Mouse (Mus musculus) c-Kit-positive CD71-positive TER-119-negative erythroid progenitor cells, embryonic 14.5 days (primary cell): ENCODE measurements around the gene Sec14l5.

Experiments
- DNase-seq: peaks from one replicate; pipeline ENCODE4 v3.0.0-alpha.2; 2013; ENCODE audit warnings: low read depth

Gene Sec14l5

DNA sequence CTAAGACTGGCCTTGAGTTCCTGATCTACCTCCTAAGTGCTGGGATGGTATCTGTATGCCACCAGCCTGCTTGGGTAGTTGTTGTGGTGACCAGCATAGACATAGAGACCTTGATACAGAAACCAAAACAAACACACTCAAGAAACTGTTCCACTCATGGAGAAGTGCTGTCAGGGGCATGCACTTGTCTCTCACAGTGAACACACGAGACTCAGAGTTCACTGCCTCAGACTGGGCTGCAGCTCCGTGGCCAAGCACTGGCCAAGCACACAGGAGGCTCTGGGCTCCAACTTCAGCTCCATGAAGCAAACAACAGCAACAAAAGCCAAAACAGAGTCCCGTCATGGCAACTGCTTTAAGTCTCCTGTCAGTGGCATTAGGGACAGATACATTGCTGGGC lies 8.1 kb downstream of the Sec14l5 start:
- no peak for DNase-seq

DNA sequence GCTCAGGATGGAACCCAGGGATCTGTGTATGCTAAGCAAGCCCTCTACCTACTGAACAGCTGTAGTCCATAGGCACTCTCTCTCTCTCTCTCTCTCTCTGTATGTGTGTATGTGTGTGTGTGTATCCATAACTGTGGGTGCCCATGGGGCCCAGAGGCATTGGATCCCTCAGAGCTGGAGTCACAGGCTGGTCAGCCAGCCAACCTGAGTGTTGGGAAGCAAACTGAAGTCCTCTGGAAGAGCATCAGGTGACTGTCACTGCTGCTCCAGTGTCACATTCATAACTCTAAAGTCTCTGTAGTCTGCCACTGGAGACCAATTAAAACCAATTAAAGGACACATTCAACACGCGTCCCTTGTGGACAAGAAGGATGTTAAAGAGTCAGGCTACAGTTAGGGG lies 9.6 kb downstream of the Sec14l5 start:
- no peak for DNase-seq

DNA sequence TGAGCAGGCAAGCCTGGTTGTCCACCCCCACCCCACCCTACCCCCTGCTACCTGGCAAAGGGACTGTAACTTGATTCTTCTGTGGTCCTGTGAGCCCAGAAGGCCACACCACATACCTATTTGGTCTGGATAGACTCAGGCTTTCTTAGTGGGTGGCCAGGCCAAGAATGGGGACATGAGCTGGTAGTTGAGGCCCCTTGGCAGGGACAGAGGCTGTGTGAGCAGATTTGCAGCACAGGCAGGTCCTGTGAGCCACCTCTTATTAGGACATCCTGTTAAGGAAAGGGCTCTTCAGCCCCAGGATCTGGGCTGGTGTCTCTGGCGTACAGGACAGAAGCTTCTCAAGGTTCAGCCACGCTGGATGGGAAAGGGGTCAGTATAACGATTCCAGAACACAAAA lies 10.2 kb downstream of the Sec14l5 start:
- no peak for DNase-seq

DNA sequence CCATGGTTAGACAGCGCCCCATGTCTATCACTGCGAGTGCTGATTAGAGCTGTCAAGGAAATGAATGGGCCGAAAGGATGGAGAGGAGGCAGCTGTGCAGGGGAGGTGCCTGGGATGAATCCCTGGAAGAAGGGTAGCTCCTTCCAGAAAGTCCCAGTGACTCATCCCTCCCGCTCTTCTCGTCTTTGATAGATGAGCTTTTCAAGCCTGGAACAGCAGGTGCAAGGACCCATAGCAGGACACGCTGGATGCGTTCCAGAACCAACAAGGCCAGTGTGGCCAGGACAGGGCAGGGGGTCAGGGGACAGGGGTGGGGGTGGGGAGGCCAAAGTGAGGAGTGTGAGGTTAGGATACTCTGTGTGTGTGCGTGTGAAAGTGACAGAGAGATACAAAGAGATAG lies 12.3 kb downstream of the Sec14l5 start:
- no peak for DNase-seq

DNA sequence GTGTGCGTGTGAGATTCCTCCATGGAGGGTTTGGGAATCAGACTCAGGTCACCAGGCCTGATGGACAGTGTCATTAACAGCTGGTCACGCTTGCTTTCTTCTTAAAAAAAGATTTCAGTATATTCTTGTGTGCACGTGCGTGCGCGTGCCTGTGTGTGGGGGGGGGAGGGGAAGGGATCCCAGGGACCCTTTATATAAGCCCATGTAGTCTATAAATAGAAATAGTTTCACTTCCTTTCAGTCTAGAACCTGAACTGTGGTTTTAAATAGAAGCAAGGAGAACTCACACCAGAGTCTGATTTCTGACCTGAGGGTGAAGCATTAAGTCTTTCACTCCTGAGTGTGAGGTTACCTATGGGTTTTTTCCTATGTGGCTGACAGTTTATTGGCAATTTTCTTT lies 17.4 kb downstream of the Sec14l5 start:
- DNase-seq, result no peak

DNA sequence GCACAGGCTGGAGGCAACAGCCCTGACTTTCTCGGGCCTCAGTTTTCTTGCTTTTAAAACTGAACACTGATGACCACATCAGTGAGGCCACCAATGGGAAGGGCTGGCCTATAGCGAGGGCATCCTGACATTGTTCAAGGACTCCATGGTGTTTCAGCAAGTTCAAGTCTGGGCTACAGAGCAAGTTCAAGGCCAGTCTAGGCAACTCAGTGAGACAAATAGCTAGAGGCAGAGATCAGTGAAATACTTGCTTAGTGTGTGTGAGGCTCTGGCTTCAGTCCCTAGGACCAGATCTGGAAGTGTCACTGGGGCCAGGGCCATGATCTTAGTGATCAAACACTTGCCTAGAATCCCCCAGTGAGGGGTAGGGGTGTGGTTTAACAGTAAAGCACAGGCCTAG lies 21.1 kb downstream of the Sec14l5 start:
- DNase-seq, result no peak

DNA sequence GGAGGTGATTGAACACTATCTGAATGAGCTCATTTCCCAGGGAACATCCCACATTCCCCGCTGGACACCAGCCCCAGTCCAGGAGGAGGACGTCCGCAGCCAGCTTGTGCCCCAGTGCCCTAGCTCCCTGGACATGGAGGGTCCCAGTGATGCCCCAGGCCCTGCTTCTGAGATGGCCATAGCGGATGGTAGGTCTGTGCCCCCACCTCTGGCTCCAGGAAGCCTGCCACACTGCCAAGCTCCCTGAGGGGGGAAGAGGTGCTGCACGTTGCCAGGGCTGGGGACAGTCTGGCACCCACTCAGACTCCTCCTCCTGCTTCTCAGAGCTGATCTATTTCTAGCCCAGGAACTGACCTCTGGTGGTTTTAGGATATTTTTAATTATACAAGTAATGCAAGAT lies 21.9 kb downstream of the Sec14l5 start:
- no peak for DNase-seq

DNA sequence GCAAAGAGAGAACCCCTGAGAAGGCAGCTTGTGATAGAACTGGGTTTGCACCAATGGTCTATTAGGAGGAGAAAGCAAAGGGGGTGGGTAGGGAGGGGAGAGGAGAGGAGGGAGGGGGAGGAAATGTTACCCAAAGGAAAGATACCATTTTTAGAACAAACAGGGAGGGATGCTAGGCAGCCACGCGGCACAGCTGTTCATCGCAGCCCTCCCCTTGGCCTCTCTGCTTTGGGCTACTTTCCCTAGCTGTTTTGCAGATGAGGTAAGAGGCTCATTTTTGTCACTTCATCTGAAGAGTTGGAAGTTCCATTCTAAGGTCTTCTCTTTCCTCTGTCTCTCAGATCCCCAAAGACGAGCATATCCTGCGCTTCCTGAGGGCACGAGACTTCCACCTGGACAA lies 25.7 kb downstream of the Sec14l5 start:
- no peak for DNase-seq

DNA sequence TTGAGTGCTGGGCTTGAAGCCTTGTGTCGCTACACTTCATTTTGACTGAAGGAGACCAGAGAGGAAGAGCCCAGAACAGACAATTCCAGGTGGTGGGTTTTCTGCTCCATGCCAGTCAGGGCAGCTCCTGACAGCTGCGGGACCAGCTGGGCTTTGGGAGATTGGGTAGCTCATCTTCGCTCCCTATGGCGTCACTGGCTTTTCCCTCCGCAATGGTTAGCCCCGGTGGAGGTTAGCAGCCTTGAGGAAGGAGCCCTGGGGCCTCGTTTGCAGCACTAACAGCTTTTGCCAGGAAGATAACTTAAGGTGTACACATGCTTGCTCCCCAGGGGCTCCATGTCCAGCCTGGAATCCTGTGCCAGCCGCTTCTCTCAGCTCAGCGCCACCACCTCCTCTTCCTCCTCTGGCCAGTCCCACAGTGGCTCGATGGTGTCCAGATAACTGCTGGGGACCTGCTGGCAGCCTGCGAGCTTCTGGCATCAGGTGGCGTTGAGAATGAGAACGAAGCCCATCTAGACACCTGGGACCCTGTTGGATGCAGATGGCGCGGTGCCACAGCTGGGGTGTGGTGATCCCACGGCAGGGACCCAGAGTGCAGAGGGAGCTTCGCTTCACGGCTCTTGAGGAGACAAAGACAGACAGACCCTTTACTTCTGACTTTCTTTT lies 36.5 kb downstream of the Sec14l5 start:
- DNase-seq, result no peak

DNA sequence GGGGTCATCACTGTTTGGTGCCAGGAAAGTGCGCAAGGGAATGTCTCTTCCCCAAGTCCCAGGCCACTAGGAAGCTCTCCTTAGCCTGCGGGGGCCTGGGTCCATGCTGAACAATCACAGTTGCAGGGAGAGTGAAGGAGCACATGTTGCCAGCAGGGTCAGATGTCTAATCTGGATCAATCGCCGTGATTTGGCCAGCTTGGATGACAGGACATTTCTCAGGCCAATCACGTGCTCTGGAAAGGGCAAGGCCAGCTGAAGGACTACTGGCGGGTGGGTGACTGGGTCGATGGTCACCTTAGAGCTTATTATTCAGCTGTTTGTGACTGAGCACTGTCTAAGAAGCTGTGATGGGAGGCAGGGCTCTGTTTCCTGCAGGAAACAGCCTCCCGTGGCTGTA lies 37.2 kb downstream of the Sec14l5 start:
- DNase-seq, result no peak

DNA sequence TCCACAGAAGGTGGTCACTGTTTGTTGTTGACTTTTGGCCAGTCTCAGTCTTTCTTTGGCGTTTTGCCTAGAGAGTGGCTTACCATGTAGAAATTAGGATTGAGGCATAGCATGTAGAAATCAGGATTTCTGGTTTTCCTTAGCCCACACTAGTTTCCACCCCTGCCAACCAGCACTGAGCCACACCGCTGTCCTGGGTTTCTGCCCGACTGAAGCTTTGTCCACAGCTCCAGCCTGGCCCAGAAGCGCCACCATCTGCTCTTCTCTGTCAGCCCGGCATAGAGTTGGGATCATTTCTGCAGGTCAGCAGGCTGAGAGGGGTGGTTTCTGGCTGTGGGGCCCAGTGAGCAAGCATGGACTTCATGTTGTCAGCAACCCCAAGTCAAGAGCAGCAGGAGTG lies 38.0 kb downstream of the Sec14l5 start:
- no peak for DNase-seq

DNA sequence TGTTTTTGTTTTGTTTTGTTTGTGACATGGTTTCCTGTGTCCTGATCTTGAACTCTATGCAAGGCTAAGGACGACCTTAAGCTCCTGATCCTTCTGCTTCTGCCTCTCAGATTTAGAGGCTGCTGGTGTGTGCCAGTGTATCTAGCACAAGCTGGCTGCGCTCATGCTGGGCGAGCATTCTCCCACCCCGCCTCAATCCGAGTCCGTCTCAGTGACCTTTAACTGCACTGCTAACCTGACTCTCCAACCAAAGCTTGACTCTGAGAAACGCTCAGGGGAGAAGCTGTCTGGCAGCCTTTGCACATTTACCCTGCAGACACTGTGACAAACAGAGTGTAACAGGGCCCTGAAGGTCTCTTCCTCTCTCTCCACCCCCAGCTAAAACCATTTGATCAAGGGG lies 38.8 kb downstream of the Sec14l5 start:
- DNase-seq, result no peak

DNA sequence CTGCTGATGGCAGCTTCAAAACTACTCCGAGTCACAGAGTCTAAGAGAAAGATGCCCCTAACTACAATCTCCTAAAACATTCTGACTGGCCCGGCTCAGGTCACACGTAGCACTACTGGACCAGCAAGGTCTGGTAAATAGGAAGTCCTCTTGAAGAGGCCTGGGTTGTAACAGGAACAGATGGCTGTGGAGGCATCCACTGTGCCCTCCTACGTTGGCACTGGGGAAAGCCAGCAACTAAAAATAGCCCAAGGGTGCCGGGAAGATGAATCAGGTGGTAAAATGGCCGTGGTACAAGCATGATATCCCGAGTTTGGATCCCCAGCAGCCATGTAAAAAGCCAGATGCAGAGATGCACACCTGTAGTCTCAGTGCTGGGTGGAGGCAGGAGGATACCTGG lies 39.3 kb downstream of the Sec14l5 start:
- no peak for DNase-seq

DNA sequence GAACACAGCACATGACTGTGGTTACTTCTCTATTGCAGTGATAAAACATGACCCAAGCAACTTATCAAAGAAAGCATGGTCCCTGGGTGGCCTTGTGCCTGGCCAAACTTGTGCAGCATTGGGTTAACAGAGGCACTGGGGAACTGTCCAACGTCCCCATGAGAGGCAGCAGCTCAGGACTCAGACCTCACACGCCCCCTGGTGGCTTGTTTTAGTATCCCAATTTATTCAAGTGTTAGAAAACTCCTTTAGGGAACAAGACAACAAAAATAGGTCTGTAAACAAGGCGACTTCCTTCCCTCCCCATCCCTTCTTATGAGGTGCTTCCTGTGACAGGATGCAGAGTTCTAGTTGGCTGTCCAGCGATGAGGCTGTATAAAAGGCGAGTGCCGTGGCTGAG lies 48.2 kb downstream of the Sec14l5 start:
- peak; percentile 51 for DNase-seq

DNA sequence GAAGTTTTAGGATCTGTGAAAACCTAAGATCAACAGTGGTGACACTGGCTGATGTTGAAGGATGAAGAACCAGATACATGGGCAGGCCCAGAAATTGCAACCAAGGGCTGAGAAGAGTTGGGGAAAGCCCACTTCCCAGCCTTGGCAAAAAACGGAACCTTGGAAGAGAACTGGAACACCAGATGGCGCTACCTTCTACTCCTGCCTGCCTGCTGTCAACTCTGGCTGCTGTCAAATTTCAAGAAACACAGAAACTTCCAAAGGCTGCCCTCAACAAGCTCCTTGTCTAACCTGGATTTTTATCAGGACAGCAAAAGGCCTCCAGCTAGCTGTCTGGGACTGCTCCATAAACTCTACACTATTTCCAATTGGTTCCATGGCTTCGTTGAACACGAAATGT lies 55.8 kb downstream of the Sec14l5 start:
- DNase-seq, result peak; percentile 54

DNA sequence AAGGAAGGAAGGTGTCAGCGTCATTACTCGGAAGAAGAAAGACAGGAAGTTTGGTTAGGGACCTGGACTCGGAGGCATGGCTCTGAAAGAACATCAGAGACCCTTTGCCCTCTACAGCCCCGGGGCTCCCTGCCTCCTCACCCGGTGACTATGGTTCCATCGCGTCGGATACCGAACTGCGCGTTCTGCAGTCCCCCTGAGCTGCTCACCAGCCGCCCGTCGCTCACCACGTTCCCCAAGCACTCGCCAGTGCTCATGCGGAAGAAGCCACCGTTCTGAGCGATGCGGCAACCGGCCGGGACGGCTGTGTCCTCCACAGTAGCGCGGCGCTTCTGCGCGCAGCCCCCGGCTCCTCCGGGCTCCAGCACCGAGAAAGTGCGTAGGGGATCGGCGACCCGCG lies 56.3 kb downstream of the Sec14l5 start:
- DNase-seq, result peak; percentile 16

DNA sequence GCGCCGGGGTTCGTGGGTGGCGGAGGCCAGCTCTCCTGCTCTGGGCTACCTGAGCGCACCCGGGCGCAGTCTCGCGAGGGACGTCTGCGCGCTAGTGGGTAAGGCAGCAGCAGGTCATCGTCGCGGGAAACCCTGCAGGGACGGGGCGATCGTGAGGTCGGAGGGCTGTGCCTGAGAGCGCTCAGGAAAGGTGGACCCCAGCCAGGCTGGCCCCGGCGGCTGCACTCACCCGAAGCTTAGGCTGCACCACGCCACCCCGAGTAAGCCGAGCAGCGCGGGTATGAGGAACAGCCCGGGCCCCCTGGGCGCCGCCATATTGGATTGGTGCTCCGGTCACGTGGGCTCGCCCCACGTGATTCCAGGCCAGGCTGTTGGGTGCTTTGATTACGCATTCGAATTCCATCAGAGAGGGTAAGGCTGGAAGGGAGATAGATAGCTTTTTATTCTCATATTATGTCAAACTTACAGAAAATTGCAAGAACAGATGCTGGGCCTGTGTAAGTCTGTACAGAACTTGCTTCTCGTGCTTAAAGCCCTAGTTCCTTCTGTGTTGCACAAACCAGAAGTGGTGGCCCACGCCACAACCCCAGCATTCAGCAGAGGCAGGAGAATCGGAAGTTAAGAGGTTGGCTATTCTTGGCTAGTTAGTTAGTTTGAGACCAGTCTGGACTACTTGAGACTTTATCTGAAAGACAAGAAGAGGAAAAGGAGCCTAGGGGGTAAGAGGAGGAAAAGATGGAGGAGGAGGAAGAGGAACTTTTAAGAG lies 56.9 kb downstream of the Sec14l5 start, which contains the start of gene Nagpa:
Gene Nagpa, minus strand, starts transcription at position 345 of the 766 bp plus-strand sequence.
- DNase-seq, result peak; percentile 68

DNA sequence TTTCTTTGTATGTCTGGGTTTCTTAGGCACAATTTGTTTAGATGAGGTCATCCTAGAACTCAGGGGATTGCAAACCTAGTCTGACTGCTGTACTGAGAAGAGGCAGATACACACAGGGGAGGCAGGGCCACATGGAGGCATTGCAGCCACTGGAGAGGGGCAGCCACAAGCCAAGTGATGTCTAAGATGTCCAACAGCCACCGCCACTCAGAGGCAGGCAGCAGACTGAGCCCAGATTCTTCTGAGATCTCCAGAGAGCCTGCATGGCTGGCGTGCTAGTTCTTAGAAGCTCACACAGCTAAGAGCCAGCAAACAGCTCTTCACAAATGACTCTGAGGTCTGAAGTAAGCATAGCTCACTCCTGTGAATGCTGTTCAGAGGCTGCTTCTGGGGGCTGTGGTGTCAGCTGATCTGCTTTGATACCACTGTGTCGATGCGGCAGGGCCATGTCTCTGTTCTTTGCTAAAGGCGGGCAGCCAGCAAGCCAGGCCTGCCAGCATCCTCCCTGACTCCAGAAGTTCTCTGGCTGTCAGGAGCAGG lies 58.6 kb downstream of the Sec14l5 start:
- DNase-seq, result no peak

DNA sequence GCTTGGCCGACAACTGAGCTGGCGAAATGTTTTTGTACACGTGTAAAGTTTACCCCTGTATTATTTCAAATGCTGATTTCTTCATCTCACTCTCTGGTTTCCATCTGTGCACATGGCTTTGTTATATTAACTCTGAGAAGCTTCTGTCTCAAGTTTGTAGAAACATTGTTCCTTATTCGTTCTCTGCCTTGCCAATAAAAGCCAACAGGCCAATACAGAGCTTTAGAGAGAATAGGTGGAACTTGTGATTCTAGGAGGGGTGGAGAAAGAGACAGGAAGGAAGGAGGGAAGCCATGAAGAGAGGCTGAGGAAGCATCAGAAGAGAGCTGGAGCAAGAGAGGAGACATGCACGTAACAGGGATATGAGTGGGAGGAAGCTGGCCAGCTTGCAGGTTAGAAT lies 59.1 kb downstream of the Sec14l5 start:
- no peak for DNase-seq

DNA sequence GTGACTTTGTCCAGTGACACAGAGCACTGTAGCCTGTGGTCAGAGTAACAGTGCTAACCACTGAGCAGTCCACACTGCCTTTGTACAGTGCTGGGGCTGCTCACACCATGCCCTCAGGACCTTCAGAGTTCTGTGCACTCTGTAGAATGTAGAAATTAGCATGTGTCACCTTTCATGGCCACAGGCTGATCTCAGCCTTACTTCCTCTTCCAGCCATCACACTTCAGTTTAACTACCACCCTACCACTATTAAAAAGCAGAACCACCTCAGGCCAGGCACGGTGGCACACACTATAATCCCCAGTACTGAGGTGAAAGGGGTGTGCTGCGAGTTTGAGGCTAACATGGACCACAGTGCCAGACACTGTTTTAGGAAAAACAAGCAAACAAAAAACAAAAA lies 63.5 kb downstream of the Sec14l5 start:
- DNase-seq, result no peak

DNA sequence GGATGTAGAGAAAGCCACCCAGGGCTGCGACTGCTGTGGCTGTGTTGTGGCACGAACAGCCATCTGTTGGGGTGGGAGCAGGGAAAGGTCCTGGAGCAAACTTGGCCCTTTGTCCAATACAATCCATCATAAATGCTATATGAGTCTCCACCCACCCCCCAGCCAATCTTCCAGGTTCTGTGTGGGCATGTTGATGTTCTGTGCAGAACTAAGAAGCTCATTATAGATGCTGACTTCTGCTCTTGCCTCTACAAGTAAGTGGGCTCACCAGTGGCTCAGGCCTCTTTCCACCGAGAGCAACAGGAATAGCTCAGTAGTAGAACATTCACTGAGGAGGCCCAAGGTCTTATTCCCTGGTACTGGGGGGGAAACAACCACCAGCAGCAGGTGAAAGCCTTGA lies 65.2 kb downstream of the Sec14l5 start:
- DNase-seq, result no peak

DNA sequence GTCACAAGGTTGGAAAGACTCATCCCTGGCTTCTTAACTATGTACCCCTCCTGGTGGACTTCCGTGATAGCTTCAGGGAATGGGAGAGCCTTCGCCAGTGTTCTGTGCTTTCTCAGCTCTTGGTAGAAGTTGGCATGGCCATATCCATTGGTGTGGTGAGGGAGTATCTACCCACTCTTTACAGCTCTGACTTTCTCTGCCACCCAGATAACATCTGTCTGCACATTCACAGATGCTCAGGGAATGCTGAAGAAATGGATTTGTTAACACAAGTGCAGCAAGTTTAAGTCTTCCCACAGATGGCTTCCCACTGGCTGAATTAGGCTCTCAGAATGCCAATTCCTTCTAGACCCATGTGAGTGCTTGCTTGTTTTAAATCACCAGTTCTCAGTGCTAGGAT lies 67.2 kb downstream of the Sec14l5 start:
- no peak for DNase-seq

DNA sequence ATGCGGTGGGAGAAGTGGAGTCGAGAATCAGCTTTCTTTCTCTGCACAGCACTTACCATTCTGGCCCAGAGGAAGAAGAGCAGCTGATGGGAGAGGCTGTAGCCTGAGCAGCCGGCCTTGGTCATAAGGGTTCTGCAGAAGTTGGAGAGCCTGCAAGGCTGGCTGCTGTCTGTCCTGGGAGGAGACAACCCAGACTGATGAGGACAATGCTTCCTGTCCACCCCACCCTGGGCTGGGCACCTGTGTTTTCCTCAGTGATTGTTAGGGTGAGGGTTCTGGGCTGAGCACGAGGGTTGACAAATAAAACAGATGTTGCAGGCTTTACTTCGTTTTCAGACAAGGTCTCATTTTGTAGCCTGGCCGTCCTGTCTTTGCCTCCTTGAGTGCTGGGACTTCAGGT lies 69.8 kb downstream of the Sec14l5 start:
- no peak for DNase-seq
